Mouse (Mus musculus) heart, adult 9 months (tissue): ENCODE results near the gene Fblim1.

Source experiments
- DNase-seq, 2 experiments: peaks; one replicate each; pipeline ENCODE4 v3.0.0; 2022; ENCODE audit warnings: low spot score in 2 of 2

Gene Fblim1

GRCm38 (mm10) chr4:141605861-141606260 is at the start of gene Fblim1:
TSS of gene Fblim1 (minus strand) at chr4:141606096.
- DNase-seq: peak; percentile 71 to 76

GRCm38 (mm10) chr4:141654509-141654908 is 48.6 kb upstream of the Fblim1 start:
- peak in 1 of 2 experiments; percentile 28 for DNase-seq

GRCm38 (mm10) chr4:141653813-141654212 is 47.9 kb upstream of the Fblim1 start:
- DNase-seq: no peak

- DNase-seq: no peak
These were observed 47.1 kb upstream of the Fblim1 start for GRCm38 (mm10) chr4:141653044-141653443.

- no peak for DNase-seq
These were observed 46.0 kb upstream of the Fblim1 start for GRCm38 (mm10) chr4:141651944-141652343.

GRCm38 (mm10) chr4:141651286-141651685 is 45.4 kb upstream of the Fblim1 start:
- peak in 1 of 2 experiments; percentile 53 for DNase-seq

- DNase-seq: no peak
These were observed 43.3 kb upstream of the Fblim1 start for GRCm38 (mm10) chr4:141649244-141649643.

GRCm38 (mm10) chr4:141648262-141648661 is 42.4 kb upstream of the Fblim1 start:
- DNase-seq: peak; percentile 70 to 71

GRCm38 (mm10) chr4:141647187-141647586 is 41.3 kb upstream of the Fblim1 start:
- DNase-seq: no peak

- no peak for DNase-seq
These were observed 40.1 kb upstream of the Fblim1 start for GRCm38 (mm10) chr4:141645988-141646387.

- peak; percentile 88 to 89 for DNase-seq
These were observed 37.4 kb upstream of the Fblim1 start for GRCm38 (mm10) chr4:141643118-141643855.

GRCm38 (mm10) chr4:141641961-141642811 is 36.3 kb upstream of the Fblim1 start:
- no peak for DNase-seq

GRCm38 (mm10) chr4:141641353-141641771 is 35.5 kb upstream of the Fblim1 start:
- DNase-seq: peak; percentile 72 to 78

- no peak for DNase-seq
These were observed 33.6 kb upstream of the Fblim1 start for GRCm38 (mm10) chr4:141639474-141639873.

GRCm38 (mm10) chr4:141636693-141637092 is 30.8 kb upstream of the Fblim1 start:
- peak; percentile 56 to 67 for DNase-seq

- DNase-seq: no peak
These were observed 30.1 kb upstream of the Fblim1 start for GRCm38 (mm10) chr4:141635991-141636390.

GRCm38 (mm10) chr4:141632111-141632873 is 26.4 kb upstream of the Fblim1 start:
- DNase-seq: no peak

GRCm38 (mm10) chr4:141631250-141631649 is 25.4 kb upstream of the Fblim1 start:
- DNase-seq: no peak

GRCm38 (mm10) chr4:141630021-141630420 is 24.1 kb upstream of the Fblim1 start:
- no peak for DNase-seq

GRCm38 (mm10) chr4:141628661-141629060 is 22.8 kb upstream of the Fblim1 start:
- no peak for DNase-seq

GRCm38 (mm10) chr4:141627502-141627901 is 21.6 kb upstream of the Fblim1 start:
- peak; percentile 34 to 64 for DNase-seq
